In genomic region chr17:35727471-35728205, GRCm38 (mm10) we compare ENCODE assay signal across 11 mouse cellular contexts. TPM values are rescaled to one million over a fixed set of nuclear protein-coding genes. Genes with fewer than 3 reads are reported as not detected.
"Had no signal": no experiment of that assay in that cellular context is flagged by ENCODE, and none has a peak within 500 bp of the region (broad histone marks: within the 10 kb centered on the region; RNA-seq: fewer than 3 reads in every experiment).

No protein-coding gene starts in this region.

- DNase-seq: kidney, postnatal 10 days; kidney, postnatal 4 days; lung, adult 18-20 months; thymus, postnatal 36 days had no signal

- H3K4me1 ChIP-seq: limb, embryonic 12.5 days had no signal

- H3K9ac ChIP-seq: limb, embryonic 12.5 days; liver, embryonic 14.5 days; midbrain, embryonic 12.5 days; neural tube, embryonic 15.5 days; stomach, embryonic 15.5 days had no signal

- H3K27ac ChIP-seq: layer of hippocampus, adult 2 months; limb, embryonic 12.5 days; liver, embryonic 14.5 days; midbrain, embryonic 12.5 days; neural tube, embryonic 15.5 days; stomach, embryonic 15.5 days had no signal

- H3K36me3 ChIP-seq: limb, embryonic 12.5 days; midbrain, embryonic 12.5 days; neural tube, embryonic 15.5 days; stomach, embryonic 15.5 days had no signal

- H3K4me3 ChIP-seq: layer of hippocampus, adult 2 months; limb, embryonic 12.5 days; midbrain, embryonic 12.5 days; neural tube, embryonic 15.5 days; stomach, embryonic 15.5 days had no signal

- H3K9me3 ChIP-seq: limb, embryonic 12.5 days; midbrain, embryonic 12.5 days; neural tube, embryonic 15.5 days; stomach, embryonic 15.5 days had no signal

- H3K27me3 ChIP-seq: neural tube, embryonic 15.5 days; stomach, embryonic 15.5 days had no signal

RNA-seq across cellular contexts. Expression of gene Ddr1, which starts 23.2 kb away (rescaled TPM):
- total RNA-seq: megakaryocyte-erythroid progenitor cell, adult 5-6 weeks had no signal
